Comparison of ENCODE assay signal across 22 mouse cellular contexts in the genomic region with DNA sequence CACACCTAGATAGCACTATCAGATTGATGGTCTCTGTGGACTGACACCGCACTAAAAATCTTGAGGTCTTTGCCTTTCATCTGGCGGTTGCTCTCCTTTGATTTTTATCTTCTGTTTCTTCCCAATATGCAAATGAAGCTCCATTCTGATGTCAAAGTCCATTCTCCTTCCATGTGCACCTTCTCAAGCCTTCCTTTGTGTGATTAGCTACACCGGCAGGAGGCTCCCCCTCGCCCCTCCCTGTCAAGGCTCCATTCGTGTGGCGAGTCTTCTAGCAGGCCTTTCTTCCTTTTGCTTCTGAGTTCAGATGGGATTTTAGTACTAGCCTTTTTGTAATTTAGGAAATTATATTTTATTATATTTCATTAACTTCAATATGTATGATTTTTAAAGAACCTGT.
"Had no signal": no experiment of that assay in that cellular context is flagged by ENCODE, and none has a peak within 500 bp of the region (broad histone marks: within the 10 kb centered on the region; RNA-seq: fewer than 3 reads in every experiment).

No protein-coding gene starts in this region.

- H3K9ac ChIP-seq: heart, embryonic 13.5 days; heart, embryonic 15.5 days; hindbrain, embryonic 13.5 days; hindbrain, embryonic 15.5 days; limb, embryonic 13.5 days; limb, embryonic 15.5 days; liver, embryonic 12.5 days; liver, embryonic 14.5 days had no signal

- ATAC-seq: hindbrain, postnatal 0 days; liver, embryonic 12.5 days had no signal

- DNase-seq: gastrocnemius, postnatal 14 days; gastrocnemius, postnatal 36 days; heart, adult 11 months; heart, adult 2 months; heart, postnatal 14 days; heart, postnatal 36 days; kidney, adult 18-20 months; kidney, postnatal 10 days; kidney, postnatal 25 days; kidney, postnatal 4 days; left cerebral cortex, postnatal 4 days had no signal

- H3K27me3 ChIP-seq: heart, embryonic 13.5 days; heart, embryonic 15.5 days; hindbrain, embryonic 13.5 days; hindbrain, embryonic 15.5 days; limb, embryonic 13.5 days; limb, embryonic 15.5 days; liver, embryonic 12.5 days had no signal

- H3K27ac ChIP-seq: heart, adult 2 months; heart, embryonic 13.5 days; heart, embryonic 15.5 days; hindbrain, embryonic 13.5 days; hindbrain, embryonic 15.5 days; hindbrain, postnatal 0 days; layer of hippocampus, adult 2 months; limb, embryonic 13.5 days; limb, embryonic 15.5 days; liver, embryonic 12.5 days; liver, embryonic 14.5 days had no signal

- H3K9me3 ChIP-seq: heart, embryonic 13.5 days; heart, embryonic 15.5 days; hindbrain, embryonic 15.5 days; limb, embryonic 15.5 days; liver, embryonic 12.5 days had no signal

- H3K4me2 ChIP-seq: heart, embryonic 11.5 days; heart, embryonic 13.5 days; heart, embryonic 15.5 days; hindbrain, embryonic 13.5 days; hindbrain, embryonic 15.5 days; limb, embryonic 13.5 days; limb, embryonic 15.5 days; liver, embryonic 12.5 days had no signal

- H3K4me1 ChIP-seq: heart, embryonic 15.5 days; hindbrain, embryonic 13.5 days; hindbrain, embryonic 15.5 days; limb, embryonic 13.5 days; limb, embryonic 15.5 days; liver, embryonic 12.5 days had no signal

- H3K36me3 ChIP-seq: heart, embryonic 13.5 days; heart, embryonic 15.5 days; hindbrain, embryonic 13.5 days; hindbrain, embryonic 15.5 days; limb, embryonic 13.5 days; limb, embryonic 15.5 days; liver, embryonic 12.5 days had no signal

- H3K4me3 ChIP-seq: heart, adult 2 months; heart, embryonic 13.5 days; heart, embryonic 15.5 days; hindbrain, embryonic 13.5 days; hindbrain, embryonic 15.5 days; layer of hippocampus, adult 2 months; limb, embryonic 13.5 days; limb, embryonic 15.5 days; liver, embryonic 12.5 days had no signal
